Mouse (Mus musculus) intestine, embryonic 16.5 days (tissue): ENCODE data around the gene Cab39. TPM values are rescaled to one million over a fixed set of nuclear protein-coding genes. Genes with fewer than 3 reads are reported as not detected.

Experiments used
- ATAC-seq: fragments of 200-750 bp; cut with Nextera tagmentation; 2 replicates; pipeline ENCODE4 v1.8.0; 2017; ENCODE audit warnings: moderate TSS enrichment, moderate library complexity
- H3K27ac ChIP-seq: fragments of 300-500 bp; sonication (generic); 2 replicates; pipeline ENCODE4 v1.5.1; 2014; ENCODE audit warnings: mild to moderate bottlenecking, low read length
- H3K27me3 ChIP-seq: fragments of 300-500 bp; sonication (generic); replicated peaks from 2 replicates; pipeline ENCODE4 v1.6.1; 2014; ENCODE audit warnings: low read length, control low read depth, mixed read lengths; ENCODE audit not compliant: control insufficient read depth, insufficient read depth
- H3K36me3 ChIP-seq: fragments of 300-500 bp; sonication (generic); 2 replicates; pipeline ENCODE4 v1.6.1; 2014; ENCODE audit warnings: low read length, control low read depth; ENCODE audit not compliant: control insufficient read depth, insufficient read depth
- H3K4me1 ChIP-seq: fragments of 300-500 bp; sonication (generic); 2 replicates; pipeline ENCODE4 v1.6.1; 2014; ENCODE audit warnings: low read length, control low read depth, mixed read lengths; ENCODE audit not compliant: control insufficient read depth, insufficient read depth
- H3K4me2 ChIP-seq: fragments of 300-500 bp; sonication (generic); 2 replicates; pipeline ENCODE4 v1.6.1; 2014; ENCODE audit warnings: low read depth, low read length, control low read depth
- H3K4me3 ChIP-seq: fragments of 300-500 bp; sonication (generic); 2 replicates; pipeline ENCODE4 v1.5.1; 2014; ENCODE audit warnings: mild to moderate bottlenecking, low read length
- H3K9ac ChIP-seq: fragments of 300-500 bp; sonication (generic); 2 replicates; pipeline ENCODE4 v1.6.1; 2014; ENCODE audit warnings: low read depth, low read length
- H3K9me3 ChIP-seq: fragments of 300-500 bp; sonication (generic); 2 replicates; pipeline ENCODE4 v1.6.1; 2016; ENCODE audit warnings: low read length, control low read depth; ENCODE audit not compliant: control insufficient read depth
- WGBS: fragments of 180-500 bp; shearing (Covaris S2); extraction: QIAGEN DNeasy Blood & Tissue Kit; methylation state at CpG from one replicate; pipeline ENCODE4 v1.1.7; 2014; 5-methylcytosine and 5-hydroxymethylcytosine counted together
- polyA plus RNA-seq: library from polyadenylated mRNA; unstranded; fragments of >200 nt; fragmentation: Nextera tagmentation; extraction: Ambion mirVana; gene quantifications from 2 replicates; pipeline ENCODE4 v1.2.1, GENCODE M21; 2015

Cab39 gene
- polyA plus RNA-seq, 1 experiment from 2014 or later, result 14.4 TPM

GRCm38 (mm10) chr1:85882003-85882402 is 88.8 kb downstream of the Cab39 start:
- ATAC-seq, result no peak
- no peak overlapping the region for H3K9ac ChIP-seq
- no peak overlapping the region for H3K4me3 ChIP-seq
- H3K9me3 ChIP-seq, result peaks cover 4% of the 10 kb centered on the region; the same call in 1 of the 2 replicates
- no peak overlapping the region for H3K27ac ChIP-seq
- H3K36me3 ChIP-seq, result no peaks in the 10 kb centered on the region
- H3K4me1 ChIP-seq, result no peaks in the 10 kb centered on the region
- H3K27me3 ChIP-seq, result no peaks in the 10 kb centered on the region
- WGBS, result 91% methylated on average over 12 of the region's 12 CpGs
- no peak overlapping the region for H3K4me2 ChIP-seq

GRCm38 (mm10) chr1:85887221-85887620 is 94.0 kb downstream of the Cab39 start:
- no peak for ATAC-seq
- Histone ChIP-seq H3K4me2 (no peak overlapping the region), H3K36me3 (no peaks in the 10 kb centered on the region), H3K4me1 (no peaks in the 10 kb centered on the region), H3K9ac (no peak overlapping the region), H3K27me3 (no peaks in the 10 kb centered on the region), H3K9me3 (no peaks in the 10 kb centered on the region), H3K4me3 (no peak overlapping the region), H3K27ac (no peak overlapping the region)
- 87% methylated on average over 7 of the region's 7 CpGs for WGBS

- H3K27ac ChIP-seq, result peak within 1 kb of the TSS; percentile 82
- peak within 1 kb of the TSS; percentile 86 for H3K4me3 ChIP-seq
- peaks cover 38% of the 10 kb centered on the region for H3K4me1 ChIP-seq
- peak; percentile 90 for ATAC-seq
- no peaks in the 10 kb centered on the region for H3K27me3 ChIP-seq
- 0% methylated on average over 32 of the region's 35 CpGs for WGBS
- H3K9me3 ChIP-seq, result no peaks in the 10 kb centered on the region
- peak within 1 kb of the TSS; percentile 90 for H3K4me2 ChIP-seq
- H3K36me3 ChIP-seq, result no peaks in the 10 kb centered on the region
- H3K9ac ChIP-seq, result peak within 1 kb of the TSS; percentile 85
Measured at GRCm38 (mm10) chr1:85894231-85894747, 101.0 kb downstream of the Cab39 start, which contains the start of gene Itm2c. Itm2c (plus strand) TSS chr1:85894281.

GRCm38 (mm10) chr1:85894748-85895360 is 101.6 kb downstream of the Cab39 start:
- peaks cover 42% of the 10 kb centered on the region for H3K4me1 ChIP-seq
- WGBS, result 2% methylated on average over 30 of the region's 30 CpGs

GRCm38 (mm10) chr1:85895391-85895837 is 102.2 kb downstream of the Cab39 start:
- peak; percentile 64 for ATAC-seq
- H3K27ac ChIP-seq, result peak overlapping the region; percentile 82
- H3K9me3 ChIP-seq, result no peaks in the 10 kb centered on the region
- peak overlapping the region; percentile 86 for H3K4me3 ChIP-seq
- H3K27me3 ChIP-seq, result no peaks in the 10 kb centered on the region
- H3K4me2 ChIP-seq, result peak overlapping the region; percentile 90
- no peaks in the 10 kb centered on the region for H3K36me3 ChIP-seq
- peak overlapping the region; percentile 85 for H3K9ac ChIP-seq
- 4% methylated on average over 15 of the region's 15 CpGs for WGBS
- peaks cover 48% of the 10 kb centered on the region for H3K4me1 ChIP-seq

More at GRCm38 (mm10) chr1:85894748-85895360, 101.6 kb downstream of the Cab39 start:
- peak overlapping the region; percentile 85 for H3K9ac ChIP-seq
- peak overlapping the region; percentile 82 for H3K27ac ChIP-seq
- H3K27me3 ChIP-seq, result no peaks in the 10 kb centered on the region
- H3K4me2 ChIP-seq, result peak overlapping the region; percentile 90
- no peaks in the 10 kb centered on the region for H3K36me3 ChIP-seq
- no peaks in the 10 kb centered on the region for H3K9me3 ChIP-seq
- peak overlapping the region; percentile 86 for H3K4me3 ChIP-seq
- ATAC-seq, result peak; percentile 63

- WGBS, result 71% methylated on average over 5 of the region's 5 CpGs
- no peak overlapping the region for H3K27ac ChIP-seq
Measured at GRCm38 (mm10) chr1:85896110-85896509, 102.9 kb downstream of the Cab39 start.

GRCm38 (mm10) chr1:85896781-85897700 is 103.8 kb downstream of the Cab39 start:
- ATAC-seq, result no peak
- Histone ChIP-seq H3K27me3 (no peaks in the 10 kb centered on the region), H3K4me3 (no peak overlapping the region), H3K9ac (0 out of 2 replicates have a peak overlapping the region, but pooled peaks have one; percentile 4), H3K9me3 (no peaks in the 10 kb centered on the region), H3K4me2 (no peak overlapping the region), H3K27ac (peak overlapping the region; percentile 21; the same call in 1 of the 2 replicates), H3K4me1 (peaks cover 63% of the 10 kb centered on the region), H3K36me3 (no peaks in the 10 kb centered on the region)
- WGBS, result 62% methylated on average over 12 of the region's 12 CpGs

More at GRCm38 (mm10) chr1:85896110-85896509, 102.9 kb downstream of the Cab39 start:
- Histone ChIP-seq H3K36me3 (no peaks in the 10 kb centered on the region), H3K9ac (peak overlapping the region; percentile 85; the same call in 1 of the 2 replicates), H3K9me3 (no peaks in the 10 kb centered on the region), H3K4me3 (peak overlapping the region; percentile 86), H3K4me2 (peak overlapping the region; percentile 90), H3K27me3 (no peaks in the 10 kb centered on the region), H3K4me1 (peaks cover 54% of the 10 kb centered on the region)
- ATAC-seq, result no peak

- peaks cover 67% of the 10 kb centered on the region for H3K4me1 ChIP-seq
- no peaks in the 10 kb centered on the region for H3K9me3 ChIP-seq
- no peak for ATAC-seq
- H3K9ac ChIP-seq, result 0 out of 2 replicates have a peak overlapping the region, but pooled peaks have one; percentile 2
- H3K27ac ChIP-seq, result no peak overlapping the region; the same call in none of the 2 replicates
- H3K4me2 ChIP-seq, result no peak overlapping the region
- no peak overlapping the region for H3K4me3 ChIP-seq
- WGBS, result 32% methylated on average over 8 of the region's 8 CpGs
- no peaks in the 10 kb centered on the region for H3K27me3 ChIP-seq
- no peaks in the 10 kb centered on the region for H3K36me3 ChIP-seq
Measured at GRCm38 (mm10) chr1:85897901-85898760, 104.9 kb downstream of the Cab39 start.
